Mouse (Mus musculus) midbrain, embryonic 12.5 days (tissue): ENCODE measurements around the gene Hoxb7. TPM values are rescaled to one million over a fixed set of nuclear protein-coding genes. Genes with fewer than 3 reads are reported as not detected.

ENCODE experiments used
- ATAC-seq: fragments of 200-750 bp; cut with Nextera tagmentation; 2 replicates; pipeline ENCODE4 v1.8.0; 2017; ENCODE audit warnings: low read depth, moderate TSS enrichment, moderate library complexity; ENCODE audit not compliant: low FRiP score
- H3K27ac ChIP-seq: fragments of 300-500 bp; sonication (generic); replicated peaks from 2 replicates; pipeline ENCODE4 v1.5.1; 2016; ENCODE audit warnings: mild to moderate bottlenecking
- H3K27me3 ChIP-seq: fragments of 300-500 bp; sonication (generic); 2 replicates; pipeline ENCODE4 v1.6.1; 2016; ENCODE audit warnings: mild to moderate bottlenecking
- H3K36me3 ChIP-seq: fragments of 300-500 bp; sonication (generic); 2 replicates; pipeline ENCODE4 v1.6.1; 2016
- H3K4me1 ChIP-seq: fragments of 300-500 bp; sonication (generic); 2 replicates; pipeline ENCODE4 v1.6.1; 2016
- H3K4me2 ChIP-seq: fragments of 300-500 bp; sonication (generic); replicated peaks from 2 replicates; pipeline ENCODE4 v1.6.1; 2016; ENCODE audit warnings: mild to moderate bottlenecking, moderate library complexity
- H3K4me3 ChIP-seq: fragments of 300-500 bp; sonication (generic); 2 replicates; pipeline ENCODE4 v1.5.1; 2016; ENCODE audit warnings: mild to moderate bottlenecking
- H3K9ac ChIP-seq: fragments of 300-500 bp; sonication (generic); replicated peaks from 2 replicates; pipeline ENCODE4 v1.6.1; 2016; ENCODE audit warnings: mild to moderate bottlenecking, moderate library complexity
- H3K9me3 ChIP-seq: fragments of 300-500 bp; sonication (generic); 2 replicates; pipeline ENCODE4 v1.6.1; 2016; ENCODE audit warnings: mild to moderate bottlenecking
- WGBS: fragments of 180-500 bp; shearing (Covaris S2); methylation state at CpG from one replicate; pipeline ENCODE4 v1.1.7; 2016; 5-methylcytosine and 5-hydroxymethylcytosine counted together
- polyA plus RNA-seq: library from polyadenylated mRNA; unstranded; fragments of >200 nt; fragmentation: Nextera tagmentation; extraction: Ambion mirVana; gene quantifications from 2 replicates; pipeline ENCODE4 v1.2.1, GENCODE M21; 2016

Gene Hoxb7
- polyA plus RNA-seq, 1 experiment from 2014 or later: not detected

DNA sequence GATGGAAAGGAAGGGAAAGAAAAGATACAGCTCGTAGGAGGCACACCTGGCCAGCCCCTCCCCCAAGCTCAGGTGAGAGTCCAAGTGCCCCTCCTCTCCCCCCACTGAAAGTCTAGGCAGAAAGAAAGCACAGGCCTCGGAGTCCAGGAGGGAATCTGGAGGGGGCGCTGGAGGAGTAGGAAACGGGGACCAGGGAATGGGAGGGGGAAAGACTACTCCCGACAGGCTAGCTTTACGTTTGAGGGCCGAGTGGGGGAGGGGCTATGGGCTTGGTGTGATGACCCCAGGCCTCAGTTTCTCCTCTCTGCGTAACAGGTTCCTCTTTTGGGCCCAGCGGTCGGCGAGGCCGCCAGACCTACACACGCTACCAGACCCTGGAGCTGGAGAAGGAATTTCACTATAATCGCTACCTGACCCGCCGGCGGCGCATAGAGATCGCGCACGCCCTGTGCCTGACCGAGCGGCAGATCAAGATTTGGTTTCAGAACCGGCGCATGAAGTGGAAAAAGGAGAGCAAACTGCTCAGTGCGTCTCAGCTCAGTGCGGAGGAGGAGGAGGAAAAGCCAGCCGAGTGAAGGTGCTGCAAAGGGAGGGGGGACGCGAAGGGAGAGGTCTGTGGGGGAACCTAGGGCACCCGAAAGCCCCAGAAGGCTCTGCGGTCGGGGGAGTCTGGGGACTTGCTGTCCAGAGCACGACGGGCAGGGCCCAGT, 14.1 kb downstream of the Hoxb7 start:
- H3K27me3 ChIP-seq: peaks cover 100% of the 10 kb centered on the region
- H3K4me3 ChIP-seq: 0 out of 2 replicates have a peak overlapping the region, but pooled peaks have one; percentile 2
- H3K9me3 ChIP-seq: no peaks in the 10 kb centered on the region
- H3K4me2 ChIP-seq: no peak overlapping the region
- no peak for ATAC-seq
- H3K27ac ChIP-seq: no peak overlapping the region
- H3K9ac ChIP-seq: no peak overlapping the region
- WGBS: 1% methylated on average over 35 of the region's 35 CpGs
- no peaks in the 10 kb centered on the region for H3K36me3 ChIP-seq
- peaks cover 12% of the 10 kb centered on the region; the same call in 1 of the 2 replicates for H3K4me1 ChIP-seq

DNA sequence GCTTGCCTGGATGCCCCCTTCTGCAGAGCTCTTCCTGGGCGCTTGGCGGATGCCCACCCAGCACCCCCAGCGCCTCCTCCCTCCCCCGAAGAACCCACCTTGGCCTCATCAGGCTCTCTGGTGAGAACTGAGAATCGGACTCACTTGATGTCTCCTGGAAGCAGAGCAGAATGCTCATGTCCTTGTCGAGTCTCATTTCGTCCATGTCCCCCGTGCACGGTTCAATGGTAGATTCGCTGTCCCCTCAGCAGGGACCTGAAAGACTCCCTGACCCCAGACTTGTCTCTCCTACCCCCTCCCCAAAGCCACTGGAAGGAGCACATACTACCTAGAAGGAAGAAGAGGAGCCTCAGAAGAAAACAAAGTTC, 14.6 kb downstream of the Hoxb7 start:
- Histone ChIP-seq H3K9ac (no peak overlapping the region), H3K27ac (no peak overlapping the region), H3K27me3 (peaks cover 100% of the 10 kb centered on the region), H3K4me1 (peaks cover 12% of the 10 kb centered on the region; the same call in 1 of the 2 replicates), H3K4me3 (no peak overlapping the region), H3K4me2 (no peak overlapping the region), H3K36me3 (no peaks in the 10 kb centered on the region), H3K9me3 (no peaks in the 10 kb centered on the region)
- ATAC-seq: no peak
- WGBS: 2% methylated on average over 10 of the region's 10 CpGs

- H3K27ac ChIP-seq: no peak overlapping the region
- H3K4me3 ChIP-seq: no peak overlapping the region
- H3K4me1 ChIP-seq: peaks cover 12% of the 10 kb centered on the region; the same call in 1 of the 2 replicates
- H3K9ac ChIP-seq: no peak overlapping the region
- peaks cover 100% of the 10 kb centered on the region for H3K27me3 ChIP-seq
- 1% methylated on average over 15 of the region's 15 CpGs for WGBS
- no peaks in the 10 kb centered on the region for H3K9me3 ChIP-seq
- ATAC-seq: no peak
- no peaks in the 10 kb centered on the region for H3K36me3 ChIP-seq
- no peak overlapping the region for H3K4me2 ChIP-seq
These were observed 15.4 kb downstream of the Hoxb7 start for GRCm38 (mm10) chr11:96301837-96302236.

GRCm38 (mm10) chr11:96302381-96303150, 16.1 kb downstream of the Hoxb7 start:
- Histone ChIP-seq H3K4me3 (no peak overlapping the region), H3K27me3 (peaks cover 100% of the 10 kb centered on the region), H3K9me3 (no peaks in the 10 kb centered on the region), H3K36me3 (no peaks in the 10 kb centered on the region), H3K4me2 (0 out of 2 replicates have a peak overlapping the region, but pooled peaks have one; percentile 7), H3K9ac (no peak overlapping the region), H3K4me1 (peaks cover 12% of the 10 kb centered on the region; the same call in 1 of the 2 replicates), H3K27ac (no peak overlapping the region)
- 3% methylated on average over 23 of the region's 23 CpGs for WGBS
- no peak for ATAC-seq

- Histone ChIP-seq H3K36me3 (no peaks in the 10 kb centered on the region), H3K27me3 (peaks cover 100% of the 10 kb centered on the region), H3K4me3 (0 out of 2 replicates have a peak within 1 kb of the TSS, but pooled peaks have one; percentile 7), H3K4me1 (peaks cover 12% of the 10 kb centered on the region; the same call in 1 of the 2 replicates), H3K27ac (no peak within 1 kb of the TSS), H3K4me2 (0 out of 2 replicates have a peak within 1 kb of the TSS, but pooled peaks have one; percentile 7), H3K9ac (no peak within 1 kb of the TSS), H3K9me3 (no peaks in the 10 kb centered on the region)
- ATAC-seq: no peak
- 1% methylated on average over 67 of the region's 69 CpGs for WGBS
These were observed 17.0 kb downstream of the Hoxb7 start, which contains the start of gene Hoxb5 for GRCm38 (mm10) chr11:96303151-96304099. Hoxb5 (plus strand) TSS chr11:96303336.

- under 1% methylated on average over 38 of the region's 38 CpGs for WGBS
- H3K27ac ChIP-seq: no peak overlapping the region
- peaks cover 100% of the 10 kb centered on the region for H3K27me3 ChIP-seq
- ATAC-seq: no peak
- H3K9ac ChIP-seq: no peak overlapping the region
- no peak overlapping the region for H3K4me2 ChIP-seq
- H3K4me3 ChIP-seq: no peak overlapping the region
- peaks cover 12% of the 10 kb centered on the region; the same call in 1 of the 2 replicates for H3K4me1 ChIP-seq
- H3K9me3 ChIP-seq: no peaks in the 10 kb centered on the region
- H3K36me3 ChIP-seq: no peaks in the 10 kb centered on the region
These were observed 18.2 kb downstream of the Hoxb7 start for GRCm38 (mm10) chr11:96304381-96305195.

DNA sequence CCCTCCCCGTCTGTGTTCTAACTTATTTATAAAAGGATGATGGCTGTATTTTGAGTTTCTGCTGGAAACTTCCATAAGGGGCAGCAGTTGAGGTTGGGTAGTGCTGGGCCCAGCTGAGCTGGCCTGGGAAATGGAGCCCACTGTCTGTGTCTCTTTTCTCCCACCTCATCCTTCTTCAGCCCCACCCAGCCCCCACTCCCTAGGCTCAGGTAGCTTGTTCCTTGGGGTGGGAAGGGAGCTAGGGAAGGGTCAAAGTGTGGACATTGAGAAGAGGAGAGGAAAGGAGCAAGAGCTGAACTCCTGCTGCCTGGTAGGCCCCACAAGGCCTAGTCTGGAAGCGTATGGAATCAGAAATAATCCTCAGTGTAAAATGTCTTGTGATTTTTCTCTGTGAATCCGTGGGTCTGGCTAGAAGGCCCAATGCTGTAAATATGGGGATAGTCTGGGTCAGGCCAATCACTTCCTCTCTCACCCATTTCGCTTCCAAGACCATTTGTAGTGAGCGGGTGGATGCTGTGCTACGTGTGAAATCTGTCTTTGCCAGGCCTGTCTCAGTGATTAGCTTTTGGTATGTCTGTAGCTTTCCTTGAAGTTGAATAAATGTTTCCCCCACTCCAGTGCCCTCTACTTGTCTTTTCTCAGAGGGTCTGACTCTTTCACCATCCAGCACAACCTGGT, 19.2 kb downstream of the Hoxb7 start:
- H3K9ac ChIP-seq: no peak overlapping the region
- peaks cover 100% of the 10 kb centered on the region for H3K27me3 ChIP-seq
- H3K4me1 ChIP-seq: peaks cover 9% of the 10 kb centered on the region; the same call in 1 of the 2 replicates
- H3K27ac ChIP-seq: no peak overlapping the region
- ATAC-seq: no peak
- H3K9me3 ChIP-seq: no peaks in the 10 kb centered on the region
- H3K4me2 ChIP-seq: no peak overlapping the region
- no peak overlapping the region for H3K4me3 ChIP-seq
- no peaks in the 10 kb centered on the region for H3K36me3 ChIP-seq
- WGBS: 10% methylated on average over 6 of the region's 6 CpGs

DNA sequence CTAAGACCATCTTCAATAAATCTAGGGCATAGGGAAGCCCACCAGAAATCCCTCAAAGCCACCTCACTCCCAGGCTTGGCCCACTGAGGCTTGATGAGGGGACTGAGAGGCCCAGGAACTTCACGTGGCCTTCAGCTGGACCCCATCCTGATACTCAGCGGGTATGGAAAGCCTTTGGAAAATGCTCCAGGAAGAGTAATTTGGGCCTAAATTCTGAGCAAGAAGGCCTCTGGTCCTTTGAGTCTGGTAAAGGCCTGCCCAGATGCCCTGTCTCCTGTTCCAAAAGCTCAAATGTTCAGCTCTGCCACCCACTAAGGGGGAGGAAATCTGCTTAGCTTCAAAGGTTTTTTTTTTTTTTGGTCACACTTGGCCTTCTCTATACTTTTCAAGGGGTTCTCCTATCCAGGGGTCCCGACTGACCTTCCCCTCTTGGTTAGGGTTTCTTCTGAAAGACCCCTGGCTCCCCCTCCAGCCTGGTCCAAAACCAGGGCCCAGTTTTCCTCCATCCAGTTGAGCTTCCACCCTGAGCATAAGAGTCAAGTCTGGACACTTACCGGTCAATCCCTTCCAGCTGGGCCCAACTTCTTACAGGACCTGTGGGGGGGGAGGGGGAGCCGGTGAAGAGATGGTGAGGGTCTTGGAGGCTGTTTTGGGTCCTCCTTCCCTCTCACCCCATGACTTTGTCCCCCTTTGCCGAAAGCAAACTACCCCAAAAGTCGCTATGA, 19.9 kb downstream of the Hoxb7 start:
- H3K27ac ChIP-seq: no peak overlapping the region
- WGBS: 3% methylated on average over 7 of the region's 7 CpGs
- no peak overlapping the region for H3K4me2 ChIP-seq
- no peak for ATAC-seq
- H3K36me3 ChIP-seq: no peaks in the 10 kb centered on the region
- H3K9me3 ChIP-seq: no peaks in the 10 kb centered on the region
- peaks cover 100% of the 10 kb centered on the region for H3K27me3 ChIP-seq
- H3K9ac ChIP-seq: no peak overlapping the region
- no peak overlapping the region for H3K4me3 ChIP-seq
- peaks cover 9% of the 10 kb centered on the region; the same call in 1 of the 2 replicates for H3K4me1 ChIP-seq

DNA sequence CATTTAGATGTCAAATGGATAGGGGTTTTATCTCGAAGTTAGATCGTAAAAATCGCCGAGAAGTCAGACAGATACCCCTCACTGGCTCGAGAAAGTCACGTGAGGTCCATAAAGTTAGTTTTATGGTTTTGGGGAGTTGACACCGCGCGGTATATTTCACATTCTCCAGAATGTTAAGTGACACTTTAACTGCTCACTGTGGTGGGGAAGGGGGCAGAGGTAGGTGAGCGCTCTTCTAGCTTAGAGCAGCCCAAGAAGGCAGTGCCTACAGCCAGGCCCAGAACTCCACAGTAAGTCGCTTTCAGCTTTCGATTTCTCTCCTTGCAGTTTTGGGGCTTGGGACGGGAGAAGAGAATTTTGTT, 20.5 kb downstream of the Hoxb7 start:
- Histone ChIP-seq H3K4me1 (peaks cover 9% of the 10 kb centered on the region; the same call in 1 of the 2 replicates), H3K4me3 (no peak overlapping the region), H3K36me3 (no peaks in the 10 kb centered on the region), H3K27me3 (peaks cover 100% of the 10 kb centered on the region), H3K27ac (no peak overlapping the region), H3K4me2 (no peak overlapping the region), H3K9me3 (no peaks in the 10 kb centered on the region), H3K9ac (no peak overlapping the region)
- WGBS: 4% methylated on average over 13 of the region's 13 CpGs
- no peak for ATAC-seq

DNA sequence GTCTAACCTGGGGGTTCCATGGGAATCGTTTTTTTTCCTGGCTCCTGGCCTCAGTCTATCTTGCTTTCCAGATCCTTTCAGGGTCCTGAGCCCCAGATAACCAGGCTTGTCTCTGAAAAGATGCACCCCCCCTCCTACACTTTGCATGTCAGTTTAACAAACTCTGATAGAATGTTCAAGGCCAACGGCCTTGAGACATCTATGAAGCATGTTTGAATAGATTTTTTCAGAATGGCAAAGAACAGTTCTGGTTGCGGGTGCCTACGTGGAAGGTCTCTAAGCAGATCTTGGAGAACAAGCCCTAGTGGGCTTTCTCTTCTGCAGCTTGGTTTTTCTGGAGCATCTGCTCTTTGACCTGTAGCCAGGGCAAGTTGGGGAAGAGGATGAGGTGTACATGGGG, 22.3 kb downstream of the Hoxb7 start:
- no peak overlapping the region for H3K4me3 ChIP-seq
- 7% methylated on average over 4 of the region's 4 CpGs for WGBS
- no peak overlapping the region for H3K9ac ChIP-seq
- H3K27me3 ChIP-seq: peaks cover 100% of the 10 kb centered on the region
- no peak for ATAC-seq
- no peaks in the 10 kb centered on the region for H3K9me3 ChIP-seq
- no peak overlapping the region for H3K4me2 ChIP-seq
- peaks cover 4% of the 10 kb centered on the region; the same call in 1 of the 2 replicates for H3K4me1 ChIP-seq
- no peak overlapping the region for H3K27ac ChIP-seq
- H3K36me3 ChIP-seq: no peaks in the 10 kb centered on the region
